Mouse (Mus musculus) embryonic facial prominence, embryonic 11.5 days (tissue): ENCODE results near the gene Csnk1g1. TPM values are rescaled to one million over a fixed set of nuclear protein-coding genes. Genes with fewer than 3 reads are reported as not detected.

Source experiments
- ATAC-seq: fragments of 200-750 bp; cut with Nextera tagmentation; replicated peaks from 2 replicates; pipeline ENCODE4 v1.8.0; 2017; ENCODE audit warnings: low read depth; ENCODE audit not compliant: insufficient number of reproducible peaks, low FRiP score, low TSS enrichment
- DNase-seq: peaks from one replicate; pipeline ENCODE4 v3.0.0-alpha.2; 2015; ENCODE audit warnings: low spot score
- H3K27ac ChIP-seq: fragments of 300-500 bp; sonication (generic); replicated peaks from 2 replicates; pipeline ENCODE4 v1.5.1; 2014; ENCODE audit warnings: mild to moderate bottlenecking, low read depth, low read length, control low read depth
- H3K27me3 ChIP-seq: fragments of 300-500 bp; sonication (generic); 2 replicates; pipeline ENCODE4 v1.6.1; 2014; ENCODE audit warnings: mild to moderate bottlenecking, low read length, moderate library complexity, mixed read lengths; ENCODE audit not compliant: control insufficient read depth, insufficient read depth
- H3K36me3 ChIP-seq: fragments of 300-500 bp; sonication (generic); replicated peaks from 2 replicates; pipeline ENCODE4 v1.6.1; 2014; ENCODE audit warnings: low read depth, mild to moderate bottlenecking, low read length, moderate library complexity, mixed read lengths; ENCODE audit not compliant: control insufficient read depth, insufficient read depth
- H3K4me1 ChIP-seq: fragments of 300-500 bp; sonication (generic); 2 replicates; pipeline ENCODE4 v1.6.1; 2014; ENCODE audit warnings: low read length, mixed read lengths; ENCODE audit not compliant: control insufficient read depth, insufficient read depth
- H3K4me2 ChIP-seq: fragments of 300-500 bp; sonication (generic); 2 replicates; pipeline ENCODE4 v1.6.1; 2014; ENCODE audit warnings: low read depth, mild to moderate bottlenecking, control low read depth, low read length, moderate library complexity
- H3K4me3 ChIP-seq: fragments of 300-500 bp; sonication (generic); 2 replicates; pipeline ENCODE4 v1.5.1; 2014; ENCODE audit warnings: low read depth, low read length, control low read depth
- H3K9ac ChIP-seq: fragments of 300-500 bp; sonication (generic); replicated peaks from 2 replicates; pipeline ENCODE4 v1.6.1; 2014; ENCODE audit warnings: mild to moderate bottlenecking, control low read depth, low read length
- H3K9me3 ChIP-seq: fragments of 300-500 bp; sonication (generic); replicated peaks from 2 replicates; pipeline ENCODE4 v1.6.1; 2016; ENCODE audit warnings: mild to moderate bottlenecking, low read length, inconsistent platforms, mixed read lengths; ENCODE audit not compliant: control insufficient read depth
- WGBS: fragments of 180-500 bp; shearing (Covaris S2); extraction: QIAGEN DNeasy Blood & Tissue Kit; methylation state at CpG from one replicate; pipeline ENCODE4 v1.1.7; 2014; 5-methylcytosine and 5-hydroxymethylcytosine counted together
- polyA plus RNA-seq: library from polyadenylated mRNA; unstranded; fragments of >200 nt; fragmentation: Nextera tagmentation; extraction: Ambion mirVana; gene quantifications from 2 replicates; pipeline ENCODE4 v1.2.1, GENCODE M21; 2014

The Csnk1g1 gene
- polyA plus RNA-seq, 1 experiment from 2014 or later, result 17.3 TPM

DNA sequence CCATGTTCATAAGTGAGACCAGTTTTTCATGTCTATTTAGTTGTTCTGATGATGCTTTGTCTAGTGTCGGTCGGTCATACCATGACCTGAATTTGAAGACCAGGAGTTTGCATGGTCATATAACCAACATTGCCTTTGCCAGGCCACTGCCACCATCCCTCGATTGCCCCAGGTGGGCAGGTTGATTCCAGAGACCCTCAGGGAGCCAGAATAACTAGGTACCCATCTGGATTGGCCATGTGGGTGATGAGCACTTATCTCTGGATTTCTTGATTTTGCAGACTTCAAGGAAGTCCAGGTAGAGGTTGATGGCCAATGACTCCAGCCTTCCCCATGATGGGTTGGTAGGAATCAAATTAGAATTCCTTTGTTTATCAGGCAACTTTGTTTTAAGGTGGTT is 134.5 kb downstream of the Csnk1g1 start:
- no peak overlapping the region for H3K4me3 ChIP-seq
- no peak overlapping the region for H3K9ac ChIP-seq
- no peaks in the 10 kb centered on the region for H3K36me3 ChIP-seq
- no peaks in the 10 kb centered on the region for H3K27me3 ChIP-seq
- no peak overlapping the region for H3K27ac ChIP-seq
- no peaks in the 10 kb centered on the region for H3K9me3 ChIP-seq
- H3K4me1 ChIP-seq, result no peaks in the 10 kb centered on the region
- ATAC-seq (no peak), DNase-seq (no peak)
- no peak overlapping the region for H3K4me2 ChIP-seq
- WGBS, result 92% methylated on average over 3 of the region's 3 CpGs

GRCm38 (mm10) chr9:66049931-66050601 is 141.3 kb downstream of the Csnk1g1 start:
- Histone ChIP-seq H3K27ac (no peak overlapping the region), H3K4me3 (no peak overlapping the region), H3K4me2 (no peak overlapping the region), H3K9me3 (no peaks in the 10 kb centered on the region), H3K9ac (no peak overlapping the region), H3K4me1 (no peaks in the 10 kb centered on the region), H3K27me3 (no peaks in the 10 kb centered on the region), H3K36me3 (no peaks in the 10 kb centered on the region)
- 67% methylated on average over 6 of the region's 6 CpGs for WGBS
- no peak for DNase-seq
- no peak for ATAC-seq

DNA sequence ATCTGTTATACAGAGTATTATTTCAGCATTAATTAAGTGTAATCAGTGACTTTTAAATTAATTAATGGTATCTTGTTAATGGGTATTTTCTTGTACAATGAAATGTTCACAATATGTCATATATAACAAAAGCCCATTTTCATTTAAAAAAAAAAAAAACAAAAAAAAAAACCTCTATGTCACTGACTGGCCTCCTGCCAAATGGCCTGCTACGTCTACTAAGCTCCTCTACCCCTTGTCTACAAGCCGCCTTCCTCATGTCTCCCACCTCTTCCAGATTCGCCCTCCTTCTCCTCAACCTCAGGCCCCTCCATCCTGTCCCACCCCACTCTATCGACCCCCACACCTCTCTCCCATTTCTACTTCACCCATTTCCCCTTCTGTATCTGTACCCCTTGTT is 142.8 kb downstream of the Csnk1g1 start:
- Histone ChIP-seq H3K4me2 (no peak overlapping the region), H3K4me1 (no peaks in the 10 kb centered on the region), H3K9me3 (no peaks in the 10 kb centered on the region), H3K9ac (no peak overlapping the region), H3K27ac (no peak overlapping the region), H3K4me3 (no peak overlapping the region), H3K27me3 (no peaks in the 10 kb centered on the region), H3K36me3 (no peaks in the 10 kb centered on the region)
- DNase-seq (no peak), ATAC-seq (no peak)
- WGBS, result 75% methylated on average over 4 of the region's 4 CpGs

GRCm38 (mm10) chr9:66052731-66053130 is 144.0 kb downstream of the Csnk1g1 start:
- H3K9ac ChIP-seq, result no peak overlapping the region
- DNase-seq (no peak), ATAC-seq (no peak)
- no peak overlapping the region for H3K4me3 ChIP-seq
- H3K36me3 ChIP-seq, result no peaks in the 10 kb centered on the region
- no peak overlapping the region for H3K4me2 ChIP-seq
- H3K27ac ChIP-seq, result no peak overlapping the region
- no peaks in the 10 kb centered on the region for H3K9me3 ChIP-seq
- H3K27me3 ChIP-seq, result no peaks in the 10 kb centered on the region
- 90% methylated on average over 1 of the region's 1 CpGs for WGBS
- no peaks in the 10 kb centered on the region for H3K4me1 ChIP-seq

- no peak overlapping the region for H3K4me3 ChIP-seq
- H3K36me3 ChIP-seq, result no peaks in the 10 kb centered on the region
- 34% methylated on average over 1 of the region's 1 CpGs for WGBS
- H3K9ac ChIP-seq, result no peak overlapping the region
- ATAC-seq (no peak), DNase-seq (no peak)
- H3K4me2 ChIP-seq, result no peak overlapping the region
- H3K27ac ChIP-seq, result no peak overlapping the region
- H3K4me1 ChIP-seq, result no peaks in the 10 kb centered on the region
- no peaks in the 10 kb centered on the region for H3K27me3 ChIP-seq
- H3K9me3 ChIP-seq, result no peaks in the 10 kb centered on the region
Measured at GRCm38 (mm10) chr9:66053620-66054019, 144.9 kb downstream of the Csnk1g1 start.

DNA sequence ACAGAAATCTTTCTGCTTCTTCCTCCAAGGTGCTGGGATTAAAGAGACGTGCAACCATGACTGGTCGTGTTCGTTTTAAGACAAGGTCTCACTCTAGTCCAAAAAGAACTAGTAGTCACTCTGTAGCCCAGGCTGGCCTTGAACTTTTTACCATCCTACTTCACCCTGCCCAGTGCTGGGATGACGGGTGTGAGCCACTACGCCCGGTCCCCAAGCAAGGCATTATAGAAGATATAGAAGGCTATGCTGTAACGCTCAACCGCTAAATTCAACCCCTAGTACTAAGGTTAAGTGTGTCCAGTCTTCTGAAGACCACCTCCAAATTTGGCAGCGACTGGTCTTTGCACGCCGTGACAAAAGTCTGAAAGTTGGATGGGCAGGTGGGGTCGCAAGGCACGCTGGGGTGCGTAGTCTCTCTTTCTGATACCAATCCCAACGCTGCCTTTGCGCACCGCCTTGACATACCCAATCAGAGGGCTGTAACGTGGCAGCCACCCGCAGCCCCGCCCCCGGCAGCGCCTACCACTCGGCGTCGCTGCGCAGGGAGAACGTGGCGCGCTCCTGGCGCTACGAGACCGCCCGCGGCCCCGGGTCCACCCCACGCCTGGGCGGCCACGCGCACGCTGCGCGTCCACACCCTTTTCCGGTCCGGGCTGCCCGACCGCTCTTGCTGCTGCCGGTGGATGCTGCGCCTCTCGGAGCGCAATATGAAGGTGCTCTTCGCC is 151.0 kb downstream of the Csnk1g1 start, which contains the start of gene Ppib:
Ppib (plus strand) TSS at position 640 of the 725 bp plus-strand sequence.
- Histone ChIP-seq H3K4me3 (peak within 1 kb of the TSS; percentile 84), H3K4me2 (peak within 1 kb of the TSS; percentile 72), H3K9ac (peak within 1 kb of the TSS; percentile 89), H3K27ac (0 out of 2 replicates have a peak within 1 kb of the TSS, but pooled peaks have one; percentile 44), H3K36me3 (peaks cover 11% of the 10 kb centered on the region), H3K9me3 (no peaks in the 10 kb centered on the region), H3K4me1 (no peaks in the 10 kb centered on the region), H3K27me3 (no peaks in the 10 kb centered on the region)
- ATAC-seq (peak; percentile 94), DNase-seq (peak; percentile 98)
- WGBS, result 2% methylated on average over 51 of the region's 51 CpGs

GRCm38 (mm10) chr9:66060308-66060647 is 151.6 kb downstream of the Csnk1g1 start:
- peak; percentile 51; the same call in 1 of the 2 replicates for ATAC-seq
- H3K4me3 ChIP-seq, result peak overlapping the region; percentile 84
- H3K4me2 ChIP-seq, result peak overlapping the region; percentile 72
- H3K9ac ChIP-seq, result peak overlapping the region; percentile 89
- no peak for DNase-seq
- peaks cover 11% of the 10 kb centered on the region for H3K36me3 ChIP-seq
- no peaks in the 10 kb centered on the region for H3K9me3 ChIP-seq
- 0 out of 2 replicates have a peak overlapping the region, but pooled peaks have one; percentile 44 for H3K27ac ChIP-seq
- no peaks in the 10 kb centered on the region for H3K4me1 ChIP-seq
- no peaks in the 10 kb centered on the region for H3K27me3 ChIP-seq
- under 1% methylated on average over 20 of the region's 20 CpGs for WGBS

DNA sequence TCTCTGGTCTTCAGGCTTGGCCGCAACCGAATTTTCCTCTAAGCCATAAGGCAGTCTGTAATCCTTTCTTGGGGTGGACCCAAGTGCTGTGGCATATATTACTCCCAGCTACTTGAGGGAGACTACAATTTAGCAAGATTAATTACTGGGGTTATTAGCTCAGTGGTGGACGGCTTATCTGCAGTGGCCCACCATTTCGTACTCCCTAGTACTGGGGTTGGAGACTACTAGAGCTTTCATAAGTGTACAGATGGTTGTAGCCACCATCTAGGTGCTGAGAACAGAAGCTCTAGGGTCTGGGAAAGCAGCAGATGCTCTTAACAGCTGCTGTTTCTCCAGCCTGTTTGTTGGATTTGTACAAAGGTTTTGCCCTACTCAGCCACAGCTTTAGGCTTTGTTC is 152.3 kb downstream of the Csnk1g1 start:
- Histone ChIP-seq H3K36me3 (peaks cover 11% of the 10 kb centered on the region), H3K4me1 (no peaks in the 10 kb centered on the region), H3K9me3 (no peaks in the 10 kb centered on the region), H3K4me2 (peak overlapping the region; percentile 72), H3K9ac (peak overlapping the region; percentile 89), H3K27ac (no peak overlapping the region), H3K4me3 (peak overlapping the region; percentile 84), H3K27me3 (no peaks in the 10 kb centered on the region)
- ATAC-seq (no peak), DNase-seq (no peak)
- 38% methylated on average over 4 of the region's 4 CpGs for WGBS
